Mouse (Mus musculus): ENCODE data around the gene Coq7.

GRCm38 (mm10) chr7:118534326-118534725, 1.2 kb upstream of the Coq7 start:
- TF ChIP-seq CTCF (IDR thresholded peaks at IDR 0.05; ENCODE audit: control insufficient read depth, insufficient read depth, low read length) (no peak), POLR2A (IDR thresholded peaks at IDR 0.05; ENCODE audit: borderline replicate concordance, control insufficient read depth, low read depth, low read length) (no peak)

Data from bone marrow, adult 2 months (tissue).